Mouse (Mus musculus) testis, adult 2 months (tissue): ENCODE results near the gene Prdm2.

Source experiments
- CTCF ChIP-seq: fragments of 200-500 bp; IDR thresholded peaks from 2 replicates; pipeline ENCODE4 v1.5.1; 2012; ENCODE audit warnings: low read depth, mild to moderate bottlenecking, inconsistent platforms, low read length, moderate library complexity; ENCODE audit not compliant: control insufficient read depth, insufficient read depth, insufficient replicate concordance
- POLR2A ChIP-seq: fragments of 200-500 bp; IDR thresholded peaks from 2 replicates; pipeline ENCODE4 v1.6.1; 2012; ENCODE audit warnings: low read depth, mild to moderate bottlenecking, inconsistent platforms, low read length, moderate library complexity; ENCODE audit not compliant: control insufficient read depth

DNA sequence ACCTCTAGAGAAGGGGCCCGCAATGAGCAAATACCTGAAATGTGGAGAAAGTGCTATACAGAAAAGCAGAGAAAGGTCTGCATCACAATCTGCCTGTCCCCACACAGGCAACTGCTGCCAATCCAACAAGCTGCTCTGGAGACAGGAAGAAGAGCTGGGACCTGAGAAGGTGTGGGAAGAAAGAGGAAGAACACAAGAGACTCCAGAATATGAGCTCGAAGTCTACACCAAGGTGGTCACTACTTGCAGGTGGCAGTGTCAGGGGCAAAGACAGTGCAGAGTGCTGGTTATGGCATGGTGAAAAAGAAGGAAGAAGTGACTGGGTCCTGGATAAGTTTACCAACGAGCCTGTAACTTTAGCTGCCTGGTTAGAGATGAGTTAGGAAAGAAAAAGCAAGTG lies 14.4 kb downstream of the Prdm2 start:
- no peak for TF ChIP-seq CTCF
- TF ChIP-seq POLR2A: no peak
